Mouse (Mus musculus) kidney, postnatal 10 days (tissue): ENCODE measurements around the gene Spib.

Source experiments
- DNase-seq: peaks from one replicate; pipeline ENCODE4 v3.0.0; 2021; ENCODE audit warnings: mixed read lengths

Spib gene

GRCm38 (mm10) chr7:44484841-44485571 lies 46.9 kb downstream of the Spib start:
- peak; percentile 84 for DNase-seq

- DNase-seq: peak; percentile 2
Observed at GRCm38 (mm10) chr7:44484109-44484508, 47.8 kb downstream of the Spib start.

DNA sequence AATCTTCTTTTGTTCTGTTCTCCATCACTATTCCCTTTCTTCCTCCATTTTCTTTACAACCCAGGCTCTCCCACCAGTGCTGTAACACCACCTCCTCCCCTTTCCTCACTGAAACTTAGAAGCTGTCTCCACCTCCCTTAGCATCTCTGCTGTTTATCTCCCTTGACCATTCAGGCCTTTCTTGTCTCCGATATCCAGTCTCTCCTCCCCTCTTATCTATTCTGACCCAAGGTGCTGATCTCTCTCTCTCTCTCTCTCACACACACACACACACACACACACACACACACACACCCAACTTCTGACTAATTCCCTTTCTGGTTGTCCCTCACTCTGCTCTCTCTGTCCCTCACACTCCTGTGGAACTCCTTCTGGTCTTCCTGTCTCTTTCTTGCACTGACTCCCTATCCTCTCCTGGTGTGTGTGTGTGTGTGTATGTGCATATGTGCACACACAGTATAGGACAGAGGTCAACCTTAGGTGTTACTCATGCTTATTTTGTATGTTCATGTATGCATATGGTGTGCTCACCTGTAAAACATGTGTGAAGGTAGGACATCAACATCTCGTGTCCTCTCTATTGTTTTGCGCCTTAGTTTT lies 48.9 kb downstream of the Spib start:
- no peak for DNase-seq
